Mouse (Mus musculus) kidney, postnatal 14 days (tissue): ENCODE measurements around the gene Nsmf.
A peak's percentile ranks its signal among the peaks of the same experiment; 100 is the strongest.

Source experiments
- DNase-seq: peaks from one replicate; pipeline ENCODE4 v3.0.0; 2022; ENCODE audit warnings: mixed read lengths

Gene Nsmf

GRCm38 (mm10) chr2:25087842-25088241 lies 33.7 kb downstream of the Nsmf start:
- DNase-seq, result peak; percentile 14

DNA sequence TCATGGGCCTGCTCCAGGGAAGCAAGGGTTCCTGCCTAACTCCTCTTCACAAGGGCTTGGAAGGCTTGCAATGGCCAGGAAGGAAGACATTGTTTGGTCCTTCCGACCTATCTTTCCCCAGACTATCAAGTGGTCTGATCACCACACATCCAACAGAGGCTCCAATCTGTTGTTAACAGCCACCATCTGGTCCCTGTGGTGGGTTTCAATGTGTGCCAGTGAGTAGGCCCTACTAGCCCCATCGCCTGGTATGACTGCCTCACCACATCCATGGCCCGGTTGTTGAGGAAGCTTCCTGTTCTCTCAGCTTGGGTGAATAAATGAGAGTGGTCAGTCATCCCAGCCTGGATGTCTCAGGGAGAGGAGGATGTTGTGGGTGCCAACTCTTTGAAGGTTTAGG lies 34.5 kb downstream of the Nsmf start:
- no peak for DNase-seq

- no peak for DNase-seq
Measured at GRCm38 (mm10) chr2:25094785-25095108, 40.6 kb downstream of the Nsmf start.

DNA sequence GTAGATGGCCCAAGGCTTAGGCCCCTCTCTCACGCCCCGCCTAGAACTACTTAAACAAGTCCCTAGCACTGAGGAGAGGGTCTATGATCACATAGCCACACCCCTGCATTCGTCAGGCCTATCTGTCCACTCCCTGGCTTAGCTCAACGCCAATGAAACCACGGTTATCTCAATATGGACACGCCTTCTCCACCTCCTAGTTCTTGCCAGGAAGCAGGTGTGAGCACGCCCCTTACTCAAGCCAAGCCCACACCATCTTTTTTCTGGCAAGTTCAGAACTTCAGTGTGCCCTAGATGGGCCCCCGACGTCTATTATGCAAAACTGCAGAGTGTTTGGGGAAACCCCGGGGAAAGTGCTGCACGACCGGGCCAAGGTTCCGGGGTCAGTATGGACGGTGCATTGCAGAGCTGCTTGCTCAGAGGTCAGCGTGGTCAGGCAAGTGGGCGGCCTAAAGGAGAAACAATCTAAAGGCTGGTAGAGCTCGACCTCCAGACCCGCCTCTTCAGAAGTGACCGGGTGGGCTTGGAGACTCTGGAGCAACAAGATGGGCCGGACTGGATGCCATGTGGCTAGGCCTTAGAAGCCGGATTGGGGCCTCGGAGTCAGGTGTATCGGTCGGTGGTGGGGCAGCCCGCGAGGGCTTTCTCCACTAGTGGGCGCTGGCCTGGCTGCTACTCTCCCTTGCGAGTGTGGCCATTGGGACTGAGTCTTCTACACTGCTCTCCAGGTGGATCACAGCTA lies 41.1 kb downstream of the Nsmf start, which contains the start of gene Noxa1:
Gene Noxa1, minus strand, starts transcription at position 41 of the 742 bp plus-strand sequence.
- no peak for DNase-seq

- DNase-seq, result no peak
Measured at GRCm38 (mm10) chr2:25098005-25098615, 44.0 kb downstream of the Nsmf start.

GRCm38 (mm10) chr2:25098956-25099355 lies 44.8 kb downstream of the Nsmf start:
- DNase-seq, result peak; percentile 45

DNA sequence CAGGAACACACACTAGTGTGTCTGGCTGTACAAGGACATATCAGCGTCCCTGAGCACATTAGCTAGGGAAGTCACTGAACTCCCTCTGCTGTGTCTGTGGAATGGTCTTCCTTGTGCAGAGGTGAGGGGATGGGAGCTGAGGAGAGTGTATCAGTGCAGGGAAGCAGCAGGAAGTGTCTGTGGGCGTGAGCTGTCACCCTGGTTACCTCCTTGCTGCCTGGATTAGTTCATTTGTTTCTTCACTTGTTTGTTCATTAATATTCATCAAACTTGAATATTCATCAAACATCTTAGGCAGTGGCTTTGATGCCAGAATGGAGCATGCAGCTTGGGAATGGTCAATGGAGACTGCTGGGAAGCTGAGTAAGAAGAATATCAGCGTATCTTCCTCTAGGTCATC lies 45.5 kb downstream of the Nsmf start:
- no peak for DNase-seq

DNA sequence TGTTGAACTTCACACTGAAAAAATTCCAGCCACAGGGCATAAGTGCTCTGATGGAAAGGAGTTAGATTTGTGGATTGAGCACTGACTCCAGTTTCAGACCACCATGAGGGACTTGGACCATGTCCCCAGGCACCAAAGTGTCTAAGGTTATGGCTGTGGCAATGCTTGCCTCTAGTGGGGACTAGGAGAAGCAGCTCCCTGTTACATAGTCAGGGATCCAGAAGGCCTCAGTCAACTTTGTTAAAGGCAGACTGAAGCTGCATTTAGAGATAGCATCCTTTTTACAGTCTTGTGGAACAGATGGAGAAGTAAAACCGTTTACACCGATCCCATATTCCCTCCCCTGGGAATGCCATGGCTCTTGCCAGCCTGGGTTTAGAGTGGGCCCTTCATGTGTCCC lies 50.0 kb downstream of the Nsmf start:
- no peak for DNase-seq

DNA sequence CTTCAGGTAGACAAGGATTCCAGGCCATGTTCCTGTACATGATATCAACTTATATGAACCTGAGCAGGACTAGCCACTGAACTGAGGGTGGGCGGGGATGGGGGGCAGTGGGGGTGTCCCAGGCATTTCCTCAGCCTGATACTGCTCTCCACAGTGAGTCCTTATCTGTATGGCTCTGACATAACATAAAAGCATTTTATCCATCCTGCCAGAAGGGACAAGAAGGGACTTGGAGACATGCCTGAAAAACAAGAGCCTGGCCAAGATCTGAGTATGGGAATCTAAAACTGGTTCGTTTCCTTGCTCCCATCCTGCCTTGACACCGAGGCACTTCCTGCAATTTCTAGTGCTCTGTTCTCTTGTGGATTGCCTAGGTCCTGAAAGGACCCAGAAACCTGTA lies 51.9 kb downstream of the Nsmf start:
- DNase-seq, result no peak

- DNase-seq, result no peak
Measured at GRCm38 (mm10) chr2:25109487-25109886, 55.3 kb downstream of the Nsmf start.

DNA sequence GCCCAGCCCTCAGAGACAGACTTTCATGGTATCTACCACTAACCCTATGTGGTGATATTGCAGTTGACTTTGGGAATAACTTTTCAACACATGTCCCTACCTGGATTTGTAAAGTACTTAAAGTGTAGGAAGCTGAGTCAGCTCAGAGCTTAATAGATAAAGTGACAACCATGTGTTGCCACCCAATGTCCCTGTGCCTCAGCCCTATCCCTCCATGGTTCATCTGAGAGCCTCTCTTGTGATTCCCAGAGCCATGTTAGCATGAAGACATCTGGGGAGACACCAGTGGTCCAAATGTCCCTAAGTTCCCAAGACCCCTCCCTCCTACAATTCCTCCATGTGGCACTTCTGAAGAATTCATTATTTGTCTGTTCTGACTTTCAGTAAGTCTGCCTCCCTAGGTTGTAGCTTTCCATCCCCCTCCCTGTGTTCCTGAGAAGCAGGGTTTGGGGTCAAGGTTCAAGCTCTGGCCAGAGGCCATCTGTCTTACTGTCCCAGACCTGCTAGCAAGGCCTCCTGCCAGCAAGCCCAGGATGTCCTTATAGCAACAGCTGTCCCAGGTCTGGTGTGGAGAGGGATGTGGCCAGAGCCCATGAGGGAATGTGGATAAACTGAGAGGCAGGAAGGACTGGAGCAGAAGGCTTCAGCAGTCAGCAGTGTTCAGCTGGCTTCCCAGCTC lies 56.5 kb downstream of the Nsmf start:
- DNase-seq, result peak; percentile 79

- DNase-seq, result peak; percentile 46
Measured at GRCm38 (mm10) chr2:25111184-25111791, 57.1 kb downstream of the Nsmf start.
